Mouse (Mus musculus): ENCODE data around the gene Pknox2.

DNA sequence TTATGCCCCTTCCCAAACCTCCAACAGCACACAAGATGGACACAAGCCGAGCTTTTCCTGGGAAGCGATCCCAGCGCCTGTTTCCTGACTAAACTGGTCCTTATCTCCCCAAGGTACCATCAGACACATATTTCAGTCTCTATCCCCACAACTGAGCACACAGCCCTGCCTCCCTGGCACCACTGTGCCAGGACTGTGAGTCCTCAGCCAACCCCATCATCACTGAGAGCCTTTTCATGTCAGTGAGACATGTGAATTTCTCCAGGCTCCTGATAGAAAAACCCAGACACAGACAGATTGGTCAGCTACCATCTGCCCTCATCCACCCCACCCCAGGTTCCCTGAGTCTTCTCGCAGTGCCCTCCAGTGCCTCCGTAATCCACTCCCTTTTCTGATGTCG lies 24.2 kb downstream of the Pknox2 start:
- TF ChIP-seq POLR2A (IDR thresholded peaks at IDR 0.05; ENCODE audit: control insufficient read depth, low read depth, low read length) (no peak), CTCF (IDR thresholded peaks at IDR 0.05; ENCODE audit: control insufficient read depth, insufficient read depth, insufficient replicate concordance, low read depth, low read length) (no peak)
